Mouse (Mus musculus): Measurements from ENCODE around the gene Mga. TPM values are rescaled to one million over a fixed set of nuclear protein-coding genes. Genes with fewer than 3 reads are reported as not detected.

Gene Mga
- total RNA-seq (2021) = 10 to 100 TPM; 51.6 to 57.6 TPM

DNA sequence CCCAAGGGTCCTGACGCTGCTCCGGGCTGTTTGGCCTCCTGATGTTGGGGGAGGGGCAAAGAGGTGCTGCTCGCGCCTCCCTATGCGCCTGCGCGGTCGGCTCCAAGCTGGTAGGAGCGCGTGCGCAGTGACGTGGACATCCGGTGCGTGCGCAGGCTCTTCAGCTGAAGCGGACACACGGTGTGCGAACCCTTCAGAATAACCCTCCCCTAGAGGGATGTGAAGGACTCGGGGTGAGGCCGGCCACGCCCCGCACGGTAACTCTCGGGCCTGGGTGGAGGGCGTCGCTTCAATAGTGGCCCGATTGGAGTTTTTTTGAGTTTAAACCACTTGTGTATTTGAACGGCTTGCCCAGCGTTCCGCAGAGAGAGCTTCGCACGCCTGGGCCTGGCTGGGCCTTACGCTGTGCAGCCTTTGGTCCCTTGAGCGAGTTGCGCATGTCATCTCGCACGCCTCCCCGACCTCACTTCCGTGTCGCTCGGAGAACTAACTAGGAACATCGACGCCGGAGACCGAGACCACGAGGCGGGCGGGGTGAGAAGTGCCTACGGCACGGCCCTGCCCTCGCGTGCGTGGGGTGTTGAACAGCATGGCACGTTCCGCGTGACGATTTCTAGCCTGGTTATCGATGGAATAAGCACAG is at the start of gene Mga:
TSS of gene Mga (plus strand) at position 139 of the 643 bp plus-strand sequence.
- peak; percentile 97 for DNase-seq

DNA sequence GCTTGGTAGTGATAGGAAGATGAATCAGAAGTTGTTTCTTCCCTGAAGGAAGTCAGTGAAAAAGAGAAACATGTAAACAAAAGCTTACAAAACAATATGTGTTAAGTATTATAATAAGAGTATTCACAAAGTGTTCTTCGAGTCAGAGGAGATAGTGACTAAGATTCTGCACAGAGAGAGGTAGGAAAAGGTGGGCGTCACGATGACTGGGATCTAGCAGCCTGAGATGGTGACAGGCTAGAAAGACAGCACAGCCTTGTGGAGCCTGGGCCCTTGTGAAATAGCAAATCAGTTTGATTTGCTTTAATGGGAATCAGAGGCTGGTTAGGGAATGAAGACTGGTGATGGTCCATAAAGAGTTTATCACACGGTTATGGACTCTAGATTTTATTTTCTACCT is 43.2 kb upstream of the Mga start:
- no peak for DNase-seq

DNA sequence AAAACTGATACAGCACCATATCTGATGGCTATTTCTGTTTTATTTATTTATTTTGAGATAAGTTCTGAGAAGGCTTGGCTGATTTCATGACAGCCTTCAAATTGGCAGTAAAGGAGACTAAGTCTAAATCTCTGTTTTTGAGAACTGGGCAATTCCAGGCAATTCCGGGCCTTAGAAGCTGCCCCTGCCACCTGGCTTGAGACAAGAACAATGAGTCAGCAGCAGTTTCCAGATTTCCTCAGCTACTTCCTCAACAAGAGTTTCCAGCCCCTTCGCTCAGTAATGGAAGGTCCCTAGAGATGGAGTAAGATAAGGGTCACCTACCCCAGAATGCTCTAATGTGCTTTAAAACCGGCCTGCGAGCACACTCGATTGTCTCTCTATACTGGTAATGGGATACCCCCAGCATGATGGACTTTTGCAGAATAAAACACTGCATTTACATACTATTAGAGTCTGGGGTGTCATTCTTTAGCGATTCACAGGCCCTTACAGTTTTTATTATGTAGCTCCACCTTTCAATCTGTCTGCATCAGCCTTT is 41.6 kb upstream of the Mga start:
- no peak for DNase-seq

DNA sequence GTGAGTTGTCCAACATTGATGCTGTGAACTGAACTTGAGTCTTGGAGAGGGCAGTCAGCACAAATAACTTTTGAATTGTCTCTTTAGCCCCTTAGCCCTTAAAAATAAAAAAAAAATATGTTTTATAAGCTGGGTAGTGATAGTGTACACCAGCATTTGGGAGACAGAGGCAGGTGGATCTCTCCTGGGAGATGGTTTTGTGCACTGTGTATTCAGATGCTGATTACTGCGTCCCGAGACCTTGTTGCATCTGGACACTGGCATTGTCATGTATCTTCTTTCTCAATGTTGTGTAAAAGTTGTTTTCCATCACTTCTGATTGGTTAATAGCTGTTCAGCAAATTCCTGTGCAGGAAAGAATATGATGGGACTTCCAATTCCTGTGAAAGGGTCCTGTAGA is 39.7 kb upstream of the Mga start:
- no peak for DNase-seq

DNA sequence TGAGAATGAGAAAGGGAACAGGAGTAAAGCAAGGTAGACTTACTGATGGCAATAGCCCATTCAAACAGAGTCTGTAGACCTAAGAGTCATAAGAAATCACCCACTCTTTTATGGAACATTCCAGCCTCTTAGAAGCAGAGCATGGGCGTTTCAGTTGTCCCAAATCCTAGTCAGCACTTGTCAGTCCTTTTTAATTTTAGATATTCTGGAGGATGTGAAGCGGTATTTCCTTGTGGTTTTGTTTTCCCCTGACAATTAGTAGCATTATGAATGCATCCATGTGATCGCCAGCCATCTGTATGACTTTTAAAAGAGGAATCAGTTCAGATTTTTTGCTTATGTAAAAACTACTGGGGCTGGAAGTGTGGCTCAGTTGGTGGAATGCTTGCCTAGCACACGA is 32.5 kb upstream of the Mga start:
- DNase-seq = no peak

DNA sequence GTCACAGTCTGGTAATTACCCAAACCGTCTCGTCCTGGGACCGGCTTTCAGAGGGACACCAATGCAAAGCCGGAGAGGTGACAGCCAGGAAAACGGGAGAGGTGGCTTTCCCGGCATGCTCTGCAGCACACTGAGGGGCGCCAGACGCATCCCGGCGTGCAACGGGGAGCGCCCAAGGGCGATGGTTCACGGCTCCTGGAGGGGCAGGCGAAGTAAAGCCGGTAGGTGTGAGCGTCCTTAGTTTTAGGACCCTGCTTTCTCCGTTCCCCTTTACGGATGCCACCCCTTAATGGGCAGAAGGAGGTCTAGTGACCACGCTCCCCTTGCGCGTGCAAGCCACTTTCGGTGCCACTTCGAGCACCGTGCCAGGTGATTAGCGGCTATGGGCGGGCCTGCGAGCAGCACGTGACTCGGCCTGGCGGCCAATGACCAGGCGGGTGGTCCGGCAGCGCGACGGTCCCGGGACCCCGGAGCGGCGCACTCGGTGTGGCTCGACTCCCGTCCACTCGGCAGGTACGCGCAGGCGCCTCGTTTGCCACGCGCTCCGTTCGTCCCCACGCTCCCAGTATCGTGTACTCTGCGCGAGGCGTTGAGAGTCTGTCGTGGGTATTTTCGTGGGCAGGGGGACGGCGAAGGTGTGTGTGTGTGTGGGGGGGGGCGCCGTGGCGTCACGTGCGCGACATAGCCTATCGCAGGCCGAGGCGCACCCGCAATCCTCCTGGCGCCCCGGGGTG is 24.5 kb upstream of the Mga start:
- DNase-seq = peak; percentile 75

DNA sequence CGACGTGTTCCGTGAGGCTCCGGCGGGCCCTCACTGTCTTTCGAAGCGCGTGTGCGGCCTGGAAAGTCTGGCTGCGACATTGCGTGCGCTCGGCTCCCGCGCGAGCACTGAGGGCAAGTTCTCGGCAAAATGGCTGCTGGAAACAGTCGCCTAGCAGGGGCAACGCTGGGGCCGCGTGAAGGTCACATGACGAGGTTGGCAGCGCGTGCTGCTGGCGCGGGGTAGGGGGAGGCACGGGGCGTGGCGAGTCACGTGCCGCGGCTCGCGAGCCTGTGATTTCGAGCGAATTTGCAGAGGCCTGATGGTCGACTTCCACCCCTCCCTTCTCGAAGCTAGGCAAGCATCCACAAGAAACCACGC is 23.9 kb upstream of the Mga start:
- DNase-seq = peak; percentile 89

DNA sequence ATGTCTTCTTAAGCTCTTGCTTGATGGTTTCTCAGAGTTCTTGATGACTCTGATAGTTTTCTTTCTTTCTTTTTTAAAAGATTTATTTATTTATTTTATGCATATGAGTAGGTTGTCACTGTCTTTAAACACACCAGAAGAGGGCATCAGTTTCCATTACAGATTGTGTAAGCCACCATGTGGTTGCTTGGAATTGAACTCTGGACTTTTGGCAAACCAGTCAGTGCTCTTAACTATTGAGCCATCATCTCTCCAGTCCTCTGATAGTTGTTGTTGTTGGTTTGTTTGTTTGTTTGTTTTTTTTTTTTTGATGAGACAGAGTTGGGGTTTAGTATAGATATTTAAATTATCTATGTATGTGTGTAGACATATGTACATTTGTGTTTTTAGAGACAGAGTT is 21.0 kb upstream of the Mga start:
- DNase-seq = no peak

DNA sequence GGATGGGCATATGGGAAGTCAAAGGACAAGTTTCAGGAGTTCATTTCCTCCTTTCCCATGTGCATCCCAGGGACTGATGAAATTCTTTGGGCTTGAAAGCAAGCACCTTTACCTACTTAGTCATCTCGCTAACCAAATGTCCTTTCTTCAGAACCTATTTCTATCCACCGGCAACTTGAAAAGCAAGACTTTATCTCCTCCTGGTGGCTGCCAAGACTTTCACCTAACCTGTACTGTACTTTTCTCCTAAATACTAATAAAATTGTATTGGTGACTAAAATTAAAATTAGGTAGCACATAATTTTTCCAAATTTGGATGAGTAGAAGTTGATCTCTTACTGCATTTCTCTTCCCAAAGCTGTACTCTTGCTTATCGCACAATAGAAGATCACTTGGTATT is 9.8 kb upstream of the Mga start:
- DNase-seq = no peak

DNA sequence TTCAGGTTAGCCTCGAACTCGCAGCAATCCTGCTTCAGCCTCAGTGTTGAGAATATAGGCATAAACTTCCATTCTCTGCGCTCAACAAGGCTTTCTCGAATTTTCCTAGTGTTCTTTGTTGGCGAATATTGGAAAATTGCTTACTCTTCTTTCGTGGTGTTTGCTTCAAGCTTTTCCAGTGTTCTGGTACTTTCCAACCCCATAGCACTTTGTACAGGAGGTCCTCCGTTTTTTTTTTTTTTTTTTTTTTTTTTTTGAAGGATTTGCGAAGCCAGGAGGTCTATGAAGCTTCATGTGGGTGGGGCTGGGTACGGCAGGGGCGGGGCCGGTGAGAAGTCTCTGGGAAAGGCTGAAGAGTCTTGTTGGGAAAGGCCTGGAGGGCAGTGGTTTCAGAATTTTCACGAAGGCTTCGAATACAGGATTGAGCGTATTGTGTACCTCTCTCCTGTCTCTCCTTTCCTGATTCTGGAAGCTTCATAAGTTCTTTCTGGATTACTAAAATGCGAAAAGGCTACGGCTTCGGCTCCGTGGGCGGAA is 407 bp upstream of the Mga start:
- no peak for DNase-seq

DNA sequence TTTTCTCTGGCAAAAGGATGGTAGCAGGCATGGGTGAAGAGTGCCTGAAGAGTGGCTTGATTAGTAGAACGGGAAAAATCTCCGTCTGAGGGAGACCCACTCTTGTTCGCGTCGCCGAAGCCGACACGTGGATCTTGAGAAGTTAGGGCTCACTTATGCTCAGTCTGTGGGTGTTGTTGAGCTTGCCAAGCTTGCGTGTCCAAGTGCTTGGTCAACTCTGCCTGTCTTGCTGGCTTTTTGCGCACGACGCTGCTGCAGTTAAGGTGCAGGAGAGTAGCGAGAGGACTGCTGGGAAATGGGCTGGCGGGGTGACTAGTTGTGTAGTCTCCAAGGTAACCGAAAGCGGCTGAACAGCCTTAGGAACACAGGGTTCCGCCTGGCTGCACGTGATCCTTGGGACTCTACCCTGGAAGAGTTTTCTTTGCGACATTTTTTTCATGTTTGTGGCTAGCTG is 1.1 kb downstream of the Mga start:
- peak; percentile 61 for DNase-seq

DNA sequence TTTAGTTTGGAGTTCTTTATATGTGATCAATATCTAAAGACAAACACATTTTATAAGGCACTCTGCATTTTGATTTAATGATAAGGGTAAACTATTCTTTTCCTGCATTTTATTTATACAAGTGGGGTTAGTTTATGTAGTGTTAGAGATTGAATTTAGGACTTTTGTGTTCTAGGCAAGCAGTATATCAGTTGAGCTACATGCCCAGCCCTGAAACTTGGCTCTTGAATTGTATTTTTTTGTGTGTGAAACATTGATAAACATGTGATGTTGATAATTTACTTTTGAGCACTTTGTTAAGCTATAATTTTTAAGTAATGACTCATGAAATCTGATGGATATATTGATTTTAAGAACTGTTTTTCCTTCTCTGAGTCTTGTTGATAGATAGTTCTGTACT is 19.0 kb downstream of the Mga start:
- no peak for DNase-seq

DNA sequence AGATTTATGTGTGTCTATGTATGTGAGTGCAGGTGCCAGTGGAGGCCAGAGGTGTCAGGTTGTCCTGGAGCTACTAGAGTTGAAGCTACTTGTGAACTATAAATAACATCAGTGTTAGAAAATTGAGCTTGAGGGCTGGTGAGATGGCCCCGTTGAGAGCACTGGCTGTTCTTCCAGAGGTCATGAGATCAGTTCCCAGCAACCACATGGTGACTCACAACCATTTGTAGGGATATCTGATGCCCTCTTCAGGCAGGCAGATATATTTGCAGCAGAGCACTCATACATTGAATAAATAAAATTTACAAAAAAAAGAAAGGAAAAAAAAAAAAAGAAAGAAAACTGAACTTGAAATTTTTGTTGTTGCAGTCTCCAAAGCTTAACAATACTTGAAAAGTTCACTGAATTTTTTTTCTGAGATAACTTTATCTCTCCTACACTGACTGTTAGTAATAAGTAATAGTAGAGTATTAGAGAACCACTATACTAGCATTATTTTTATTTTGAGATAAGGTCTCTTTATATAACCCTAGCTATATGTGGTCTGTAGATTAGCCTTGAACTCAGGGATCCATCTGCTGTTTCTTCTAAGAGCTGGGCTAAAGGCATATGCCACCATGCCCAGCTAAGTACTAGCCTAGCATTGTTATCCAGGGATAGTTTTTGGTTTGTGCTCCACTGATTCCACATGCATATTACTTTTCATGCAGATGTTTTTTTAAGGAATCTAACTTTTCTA is 20.8 kb downstream of the Mga start:
- no peak for DNase-seq

DNA sequence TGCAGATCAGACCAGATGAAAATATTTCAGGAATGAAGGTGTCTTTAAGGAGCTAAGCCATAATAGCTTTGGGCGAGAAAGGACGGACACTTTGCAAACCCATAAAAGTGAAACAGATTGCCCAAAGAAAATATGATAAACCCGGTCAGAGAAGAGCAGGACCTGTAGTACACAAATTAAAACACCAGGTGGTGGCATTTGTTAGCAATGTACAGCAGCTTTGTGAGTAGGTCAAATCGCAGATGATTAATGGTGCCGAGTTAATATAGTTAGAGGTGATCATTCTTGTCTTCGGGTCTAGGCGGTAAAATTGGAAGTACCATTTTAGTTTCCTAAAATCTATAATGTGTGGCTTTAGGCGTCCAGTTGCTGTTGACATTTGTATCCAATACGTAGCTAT is 73.5 kb downstream of the Mga start:
- peak; percentile 69 for DNase-seq

DNA sequence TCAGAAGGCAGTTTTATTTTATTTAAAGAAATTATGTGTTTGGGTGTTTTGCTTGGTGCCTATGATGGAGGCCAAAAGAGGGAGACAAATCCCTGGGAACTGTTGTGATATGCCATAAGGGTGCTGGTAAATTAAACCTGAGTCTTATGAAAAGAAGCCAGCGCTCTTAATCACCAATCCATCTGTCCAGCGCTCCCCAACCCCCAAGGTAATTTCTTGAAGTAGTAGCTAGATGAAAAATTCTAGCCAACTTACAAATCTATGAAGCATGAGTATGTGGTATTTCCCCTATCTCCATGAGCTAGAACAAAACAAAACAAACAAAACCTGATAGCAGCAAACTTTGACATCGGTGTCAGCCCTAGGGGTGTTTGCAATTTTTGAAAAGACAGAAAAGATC is 74.3 kb downstream of the Mga start:
- no peak for DNase-seq

DNA sequence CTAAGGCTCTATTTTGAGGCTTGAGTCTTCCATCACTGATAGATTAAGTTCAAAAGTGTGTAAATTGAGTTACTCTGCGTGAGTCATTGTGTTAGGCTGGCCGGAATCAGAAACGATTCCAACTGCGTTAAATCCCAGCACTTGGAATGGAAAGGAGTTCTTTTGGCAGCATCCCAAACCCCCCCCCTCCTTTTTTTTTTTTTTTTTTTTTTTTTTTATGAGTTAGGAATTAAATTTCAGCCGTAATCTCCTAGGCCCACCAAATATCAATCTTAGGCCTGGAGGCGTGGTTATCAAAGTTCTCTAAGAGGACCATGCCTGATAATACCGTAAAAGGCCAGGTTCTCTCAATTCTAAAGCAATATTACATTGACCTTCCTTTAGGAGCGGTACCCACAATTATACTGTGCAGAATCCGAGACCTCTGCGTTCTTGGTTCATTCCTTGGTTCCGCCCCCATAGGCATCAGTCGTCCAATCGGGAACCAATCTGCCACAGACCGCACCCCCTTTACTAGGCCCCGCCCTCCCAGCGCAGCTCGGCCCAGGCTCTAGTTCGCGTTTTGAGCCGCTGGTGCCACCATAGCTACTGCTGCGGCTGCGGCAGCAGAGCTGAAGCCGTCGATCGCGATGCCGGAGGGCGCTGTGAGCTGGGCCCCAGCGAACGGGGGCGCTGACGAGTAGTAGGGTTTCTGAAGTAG is 75.0 kb downstream of the Mga start:
- DNase-seq = peak; percentile 97

DNA sequence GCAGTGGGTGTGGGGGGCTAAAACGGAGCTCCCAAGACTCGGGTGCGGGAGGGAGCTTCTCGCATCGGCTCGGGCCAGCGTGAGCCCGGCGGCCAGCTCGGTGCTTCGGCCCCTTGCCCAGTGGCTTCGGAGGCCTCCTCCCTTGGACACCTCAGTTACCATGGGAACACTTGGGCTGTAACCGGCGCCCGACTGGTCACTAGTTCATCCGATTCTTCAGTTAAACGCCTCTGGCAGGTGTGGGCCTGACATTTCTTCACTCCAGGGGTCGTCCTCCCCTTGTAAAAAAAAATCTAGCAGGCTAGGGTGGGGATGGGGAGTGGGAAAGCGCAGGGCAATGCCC is 75.5 kb downstream of the Mga start, which contains the start of gene Mapkbp1:
TSS of gene Mapkbp1 (plus strand) at position 163 of the 343 bp plus-strand sequence.
- no peak for DNase-seq

DNA sequence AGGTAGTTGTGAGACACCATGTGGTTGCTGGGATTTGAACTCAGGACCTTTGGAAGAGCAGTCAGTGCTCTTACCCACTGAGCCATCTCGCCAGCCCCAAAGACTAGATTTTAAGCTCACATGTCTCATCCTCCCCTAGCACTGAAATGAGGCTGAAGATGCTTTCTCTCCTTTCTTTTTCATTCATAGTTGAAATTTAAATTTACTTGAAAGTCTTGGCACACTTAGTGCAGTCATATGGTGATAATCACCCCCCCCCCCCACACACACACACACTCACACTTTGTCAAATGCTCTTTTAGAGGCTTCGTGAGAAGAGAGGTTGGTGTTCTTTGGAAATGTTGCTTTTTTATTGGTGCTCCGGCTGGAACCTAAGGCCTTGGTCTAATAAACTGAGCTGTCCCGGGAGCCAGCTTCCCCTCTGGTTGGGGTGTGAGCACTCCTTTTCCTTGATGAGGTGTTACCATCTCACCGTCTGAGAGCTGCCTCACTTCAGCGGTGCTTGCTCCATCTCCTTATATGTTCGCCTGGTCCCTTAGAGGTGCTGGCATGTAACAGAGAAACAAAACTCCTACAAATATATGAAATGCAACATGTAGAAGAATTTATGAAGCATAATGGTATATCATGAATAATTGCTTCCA is 83.4 kb downstream of the Mga start:
- no peak for DNase-seq

DNA sequence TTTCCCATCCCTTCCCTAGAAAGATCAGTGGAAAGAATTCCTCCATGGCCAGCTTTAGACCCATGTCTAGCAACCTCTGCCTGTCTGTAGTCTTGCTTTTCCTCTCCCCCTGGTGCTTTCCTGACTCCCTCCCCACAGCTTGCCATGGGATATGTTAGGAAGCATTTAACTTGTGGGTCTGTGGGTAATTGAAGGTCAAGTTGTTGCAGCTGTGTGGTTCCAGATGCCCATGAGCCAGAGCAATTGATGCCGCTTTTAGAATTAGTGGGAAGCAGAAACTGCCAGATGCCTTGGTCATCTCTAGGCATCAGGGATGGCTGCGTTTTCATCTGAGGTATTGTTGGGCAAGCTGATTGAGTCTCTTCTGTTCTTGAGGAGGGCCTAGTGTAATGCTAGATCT is 84.6 kb downstream of the Mga start:
- no peak for DNase-seq

DNA sequence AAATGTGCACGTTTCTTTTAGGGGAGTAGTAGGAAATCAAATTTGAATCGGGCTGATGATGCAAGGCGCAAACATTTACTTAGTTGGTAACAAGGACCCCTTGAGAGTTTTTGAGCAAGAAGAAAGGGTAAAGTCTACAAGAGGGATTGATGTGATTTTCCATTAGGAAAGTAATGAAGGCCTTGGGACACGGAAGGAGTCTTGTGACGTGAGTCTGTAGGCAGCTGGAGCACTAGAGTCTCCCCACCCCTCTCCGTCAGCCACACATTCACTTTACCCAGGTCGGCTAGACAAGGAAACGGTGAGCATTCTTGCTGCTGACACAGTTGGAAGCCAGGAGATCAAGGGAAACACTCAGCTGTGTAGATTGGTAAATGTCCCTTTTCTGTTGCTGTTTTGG is 88.8 kb downstream of the Mga start:
- DNase-seq = no peak

DNA sequence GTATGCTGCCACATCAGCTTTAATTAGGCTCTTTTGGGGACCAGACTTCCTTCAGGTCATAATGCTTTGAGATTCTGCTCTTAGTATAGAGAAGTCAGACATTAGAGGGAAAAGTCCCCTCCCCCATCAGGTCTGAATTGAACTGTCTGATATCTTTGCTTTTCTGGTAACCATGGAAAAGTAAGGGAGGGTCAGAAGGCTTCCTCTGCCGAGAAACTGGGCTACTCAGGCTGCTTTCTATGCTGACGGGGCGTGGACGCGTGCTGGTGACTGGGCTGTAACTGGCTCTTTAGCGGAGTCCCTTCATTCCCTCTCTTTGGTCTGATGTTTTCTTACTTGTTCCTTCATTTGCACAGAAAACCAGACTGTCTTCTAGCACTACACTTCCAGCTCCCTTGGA is 89.3 kb downstream of the Mga start:
- peak; percentile 25 for DNase-seq

DNA sequence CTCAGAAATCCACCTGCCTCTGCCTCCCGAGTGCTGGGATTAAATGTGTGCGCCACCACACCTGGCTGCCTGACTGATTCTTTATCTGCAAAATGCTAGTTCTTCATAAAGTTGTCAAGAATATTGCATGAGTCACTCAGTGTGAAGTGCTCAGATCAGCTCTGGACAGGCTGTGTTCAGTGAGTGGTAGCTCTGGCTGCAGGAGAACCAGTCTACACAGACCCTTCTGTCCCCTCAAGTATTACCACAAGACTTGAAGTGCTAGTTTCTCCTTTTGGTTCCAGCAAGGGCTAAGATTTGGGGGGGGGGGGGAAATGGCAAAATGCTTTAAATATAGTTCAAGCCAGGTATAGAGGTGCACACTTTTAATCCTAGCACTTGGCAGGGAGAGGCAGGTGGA is 90.4 kb downstream of the Mga start:
- no peak for DNase-seq
